Mouse (Mus musculus): ENCODE results near the gene Gtpbp4. TPM values are rescaled to one million over a fixed set of nuclear protein-coding genes. Genes with fewer than 3 reads are reported as not detected.
A peak's percentile ranks its signal among the peaks of the same experiment; 100 is the strongest.

Gtpbp4 gene
- polyA plus RNA-seq, 1 experiment from 2014 or later, result 86.4 TPM

DNA sequence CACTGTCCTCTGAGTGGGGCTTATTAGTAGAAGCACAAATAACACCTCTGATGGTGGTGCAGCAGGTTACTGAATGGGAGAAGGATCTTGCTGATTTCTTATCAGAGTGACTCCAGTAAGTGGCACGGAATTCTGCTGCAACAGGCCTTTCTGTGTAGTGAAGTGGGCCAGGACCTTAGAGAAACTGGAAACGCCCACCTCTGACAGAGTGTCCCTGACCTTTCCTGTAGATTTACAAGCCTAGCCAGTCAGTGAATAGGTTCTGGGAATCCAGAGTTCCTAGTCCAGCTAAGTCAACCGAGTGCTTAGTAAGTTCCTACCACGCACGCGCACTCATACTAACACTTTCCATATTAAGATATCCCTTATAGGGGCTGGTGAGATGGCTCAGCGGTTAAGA lies 25.7 kb upstream of the Gtpbp4 start:
- H3K27me3 ChIP-seq (replicated peaks; ENCODE audit: control insufficient read depth, insufficient read depth, low read length), result no peaks in the 10 kb centered on the region
- no peaks in the 10 kb centered on the region for H3K36me3 ChIP-seq (ENCODE audit: control insufficient read depth, insufficient read depth, low read length)
- no peak overlapping the region for H3K4me2 ChIP-seq (ENCODE audit: low read length)
- H3K9ac ChIP-seq (ENCODE audit: low read length), result no peak overlapping the region
- ATAC-seq (no peak), DNase-seq (ENCODE audit: low spot score) (no peak)
- 83% methylated on average over 7 of the region's 7 CpGs for WGBS
- no peaks in the 10 kb centered on the region for H3K4me1 ChIP-seq (ENCODE audit: control insufficient read depth, insufficient read depth, low read length)
- H3K4me3 ChIP-seq (ENCODE audit: low read depth, low read length), result no peak overlapping the region
- no peaks in the 10 kb centered on the region for H3K9me3 ChIP-seq (replicated peaks; ENCODE audit: control insufficient read depth, low read length)
- no peak overlapping the region for H3K27ac ChIP-seq (ENCODE audit: low read depth, low read length)

DNA sequence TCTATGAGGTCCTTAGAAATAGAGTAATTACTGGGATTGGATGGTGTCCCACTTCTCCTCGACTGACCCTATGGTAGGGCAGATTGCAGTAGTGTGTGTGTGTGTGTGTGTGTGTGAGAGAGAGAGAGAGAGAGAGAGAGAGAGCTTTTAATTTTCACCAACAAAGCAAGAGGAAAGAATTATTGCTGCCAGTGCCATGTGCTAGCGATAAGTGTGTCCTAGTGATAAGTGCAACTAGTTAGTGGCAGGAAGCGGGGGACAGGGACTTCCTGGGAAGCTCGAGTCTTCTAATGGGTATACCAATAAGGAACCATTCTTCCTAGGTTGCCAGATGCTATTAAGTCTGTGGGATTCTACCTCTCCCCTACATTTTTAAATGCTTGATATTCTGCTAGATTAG lies 23.8 kb upstream of the Gtpbp4 start:
- ATAC-seq, result no peak

DNA sequence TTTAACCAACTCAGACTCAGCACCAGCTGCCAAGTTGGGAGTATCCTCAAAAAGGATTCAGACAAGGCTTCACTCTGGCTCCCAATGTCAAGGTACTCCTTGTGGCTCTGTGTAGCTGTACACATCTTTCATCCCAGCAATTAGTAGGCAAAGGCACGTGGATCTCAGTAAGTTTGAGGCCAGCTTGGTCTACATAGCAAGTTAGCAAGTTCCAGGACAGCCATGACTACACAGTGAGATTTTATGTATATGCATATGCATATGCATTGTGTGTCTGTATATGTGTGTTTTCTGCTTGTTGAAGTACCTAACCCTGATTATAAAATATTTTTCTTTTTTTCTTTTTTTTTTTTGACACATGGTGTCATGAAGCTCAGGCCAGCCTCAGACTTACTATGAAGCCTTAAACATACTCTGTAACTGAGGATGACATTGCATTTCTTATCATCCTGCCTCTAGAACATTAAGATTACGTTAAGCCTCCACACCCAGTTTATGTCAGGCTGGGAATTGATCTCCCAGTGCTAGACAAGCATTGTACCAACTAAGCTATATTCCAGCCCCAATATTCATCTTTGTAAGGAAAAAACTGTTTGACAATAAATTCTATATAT lies 23.2 kb upstream of the Gtpbp4 start:
- Histone ChIP-seq H3K4me2 (ENCODE audit: low read length) (no peak overlapping the region), H3K27ac (ENCODE audit: low read depth, low read length) (no peak overlapping the region), H3K4me1 (ENCODE audit: control insufficient read depth, insufficient read depth, low read length) (no peaks in the 10 kb centered on the region), H3K36me3 (ENCODE audit: control insufficient read depth, insufficient read depth, low read length) (no peaks in the 10 kb centered on the region), H3K4me3 (ENCODE audit: low read depth, low read length) (no peak overlapping the region), H3K9ac (ENCODE audit: low read length) (no peak overlapping the region), H3K9me3 (replicated peaks; ENCODE audit: control insufficient read depth, low read length) (no peaks in the 10 kb centered on the region), H3K27me3 (replicated peaks; ENCODE audit: control insufficient read depth, insufficient read depth, low read length) (no peaks in the 10 kb centered on the region)
- no peak for DNase-seq (ENCODE audit: low spot score)
- ATAC-seq, result no peak
- 73% methylated on average over 2 of the region's 2 CpGs for WGBS

More for the DNA sequence above, 23.8 kb upstream of the Gtpbp4 start:
- no peaks in the 10 kb centered on the region for H3K27me3 ChIP-seq (replicated peaks; ENCODE audit: control insufficient read depth, insufficient read depth, low read length)
- H3K4me2 ChIP-seq (ENCODE audit: low read length), result no peak overlapping the region
- no peak overlapping the region for H3K27ac ChIP-seq (ENCODE audit: low read depth, low read length)
- no peak for DNase-seq (ENCODE audit: low spot score)
- no peaks in the 10 kb centered on the region for H3K4me1 ChIP-seq (ENCODE audit: control insufficient read depth, insufficient read depth, low read length)
- WGBS, result 83% methylated on average over 4 of the region's 4 CpGs
- no peak overlapping the region for H3K9ac ChIP-seq (ENCODE audit: low read length)
- H3K36me3 ChIP-seq (ENCODE audit: control insufficient read depth, insufficient read depth, low read length), result no peaks in the 10 kb centered on the region
- H3K9me3 ChIP-seq (replicated peaks; ENCODE audit: control insufficient read depth, low read length), result no peaks in the 10 kb centered on the region
- H3K4me3 ChIP-seq (ENCODE audit: low read depth, low read length), result no peak overlapping the region

DNA sequence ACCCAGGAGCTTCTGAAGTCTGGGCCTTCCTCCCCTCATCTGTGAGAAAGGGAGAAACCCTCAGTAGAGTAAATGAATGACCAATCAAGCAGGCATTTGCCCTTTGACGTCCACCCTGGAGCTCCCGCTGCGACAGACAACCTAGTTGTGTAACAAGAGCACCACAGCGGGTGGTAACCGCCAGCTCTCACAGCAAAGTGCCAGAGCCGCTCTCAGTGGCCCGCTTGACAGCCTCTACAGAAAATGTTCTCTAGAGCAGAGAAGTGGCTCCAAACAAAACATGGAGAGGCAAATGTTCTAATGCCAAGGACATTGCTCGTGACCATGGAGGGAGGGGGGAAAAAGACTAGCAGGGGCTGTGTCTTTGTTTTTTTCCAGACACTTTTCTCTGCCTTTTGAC lies 21.3 kb upstream of the Gtpbp4 start:
- Histone ChIP-seq H3K9me3 (replicated peaks; ENCODE audit: control insufficient read depth, low read length) (no peaks in the 10 kb centered on the region), H3K27ac (ENCODE audit: low read depth, low read length) (no peak overlapping the region), H3K4me2 (ENCODE audit: low read length) (no peak overlapping the region), H3K27me3 (replicated peaks; ENCODE audit: control insufficient read depth, insufficient read depth, low read length) (no peaks in the 10 kb centered on the region), H3K4me1 (ENCODE audit: control insufficient read depth, insufficient read depth, low read length) (no peaks in the 10 kb centered on the region), H3K9ac (ENCODE audit: low read length) (no peak overlapping the region), H3K4me3 (ENCODE audit: low read depth, low read length) (no peak overlapping the region), H3K36me3 (ENCODE audit: control insufficient read depth, insufficient read depth, low read length) (no peaks in the 10 kb centered on the region)
- ATAC-seq (no peak), DNase-seq (ENCODE audit: low spot score) (no peak)
- 5% methylated on average over 8 of the region's 8 CpGs for WGBS

DNA sequence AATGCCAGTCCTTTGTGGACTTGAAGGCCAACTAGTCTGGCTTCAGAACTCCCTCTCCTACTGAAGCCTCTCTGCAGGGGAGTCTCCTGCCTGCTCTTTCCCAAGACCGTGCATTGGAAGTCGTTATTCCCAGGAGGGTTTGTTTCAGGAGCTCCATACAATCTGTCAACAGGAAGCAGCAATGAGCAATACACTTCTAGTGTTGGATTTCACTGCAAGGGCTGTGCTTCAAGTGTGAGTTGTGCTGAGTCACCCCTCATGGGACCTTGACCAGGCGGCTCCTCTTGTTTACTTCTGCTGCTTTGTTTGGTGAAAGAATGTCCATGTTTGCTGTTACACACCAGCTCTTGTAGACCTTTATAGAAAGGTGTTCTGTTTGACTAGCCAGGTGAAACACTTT lies 18.5 kb upstream of the Gtpbp4 start:
- DNase-seq (ENCODE audit: low spot score) (no peak), ATAC-seq (no peak)
- Histone ChIP-seq H3K36me3 (ENCODE audit: control insufficient read depth, insufficient read depth, low read length) (no peaks in the 10 kb centered on the region), H3K9ac (ENCODE audit: low read length) (no peak overlapping the region), H3K27me3 (replicated peaks; ENCODE audit: control insufficient read depth, insufficient read depth, low read length) (no peaks in the 10 kb centered on the region), H3K4me1 (ENCODE audit: control insufficient read depth, insufficient read depth, low read length) (no peaks in the 10 kb centered on the region), H3K9me3 (replicated peaks; ENCODE audit: control insufficient read depth, low read length) (no peaks in the 10 kb centered on the region), H3K27ac (ENCODE audit: low read depth, low read length) (no peak overlapping the region), H3K4me3 (ENCODE audit: low read depth, low read length) (no peak overlapping the region), H3K4me2 (ENCODE audit: low read length) (no peak overlapping the region)
- WGBS, result 44% methylated on average over 3 of the region's 3 CpGs

DNA sequence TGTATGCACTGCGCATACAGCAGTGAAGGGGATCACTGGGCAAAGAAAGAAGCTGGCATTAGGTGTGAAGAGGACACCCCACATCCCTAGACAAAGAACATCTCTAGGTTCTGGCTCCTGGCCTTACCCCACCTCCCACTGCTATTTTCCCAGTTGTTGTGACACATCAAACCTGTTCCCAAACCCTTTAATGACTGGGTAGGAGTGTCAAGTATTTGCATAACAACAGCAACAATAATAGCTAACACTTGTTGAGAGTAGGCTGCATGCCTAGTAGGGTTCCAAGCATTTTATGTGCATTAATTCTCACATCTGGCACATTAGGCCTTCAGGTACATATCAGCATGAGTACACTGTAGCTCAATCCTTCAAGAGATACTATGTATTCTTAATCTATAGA lies 17.6 kb upstream of the Gtpbp4 start:
- H3K9me3 ChIP-seq (replicated peaks; ENCODE audit: control insufficient read depth, low read length), result no peaks in the 10 kb centered on the region
- no peak overlapping the region for H3K4me2 ChIP-seq (ENCODE audit: low read length)
- H3K27me3 ChIP-seq (replicated peaks; ENCODE audit: control insufficient read depth, insufficient read depth, low read length), result no peaks in the 10 kb centered on the region
- H3K36me3 ChIP-seq (ENCODE audit: control insufficient read depth, insufficient read depth, low read length), result no peaks in the 10 kb centered on the region
- DNase-seq (ENCODE audit: low spot score) (peak; percentile 4), ATAC-seq (no peak)
- no peak overlapping the region for H3K4me3 ChIP-seq (ENCODE audit: low read depth, low read length)
- H3K4me1 ChIP-seq (ENCODE audit: control insufficient read depth, insufficient read depth, low read length), result no peaks in the 10 kb centered on the region
- WGBS, result 71% methylated on average over 1 of the region's 1 CpGs
- H3K9ac ChIP-seq (ENCODE audit: low read length), result no peak overlapping the region
- no peak overlapping the region for H3K27ac ChIP-seq (ENCODE audit: low read depth, low read length)

DNA sequence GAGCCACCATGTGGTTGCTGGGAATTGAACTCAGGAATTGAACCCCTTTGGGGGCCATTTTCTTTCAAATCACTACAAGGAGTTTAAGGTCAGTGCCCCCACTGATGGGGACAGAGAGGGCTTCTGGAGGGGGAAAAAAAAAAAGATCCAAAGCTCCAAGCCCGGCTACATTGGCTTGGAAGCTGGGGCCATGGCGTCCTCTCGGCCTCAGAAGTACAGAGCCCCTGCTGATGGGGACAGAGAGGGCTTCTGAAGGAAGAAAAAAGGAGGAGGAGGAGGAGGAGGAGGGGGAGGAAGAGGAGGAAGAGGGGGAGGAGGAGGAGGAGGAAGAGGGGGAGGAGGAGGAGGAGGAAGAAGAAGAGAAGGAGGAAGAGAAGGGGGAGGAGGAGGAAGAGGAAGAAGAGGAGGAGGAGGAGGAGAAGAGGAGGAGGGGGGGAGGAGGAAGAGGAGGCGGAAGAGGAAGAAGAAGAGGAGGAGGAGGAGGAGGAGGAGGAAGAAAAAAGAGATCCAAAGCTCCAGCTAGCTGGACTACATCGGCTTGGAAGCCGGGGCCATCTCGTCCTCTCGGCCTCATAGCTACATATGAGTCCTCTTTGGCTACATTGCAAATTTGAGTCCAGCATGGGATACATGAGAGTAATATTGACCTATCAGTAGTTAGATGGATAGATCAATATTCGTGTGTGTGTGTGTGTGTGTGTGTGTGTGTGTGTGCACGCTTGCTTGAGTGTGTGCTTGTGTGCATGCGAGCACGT lies 15.9 kb upstream of the Gtpbp4 start:
- Histone ChIP-seq H3K9ac (ENCODE audit: low read length) (no peak overlapping the region), H3K4me1 (ENCODE audit: control insufficient read depth, insufficient read depth, low read length) (no peaks in the 10 kb centered on the region), H3K4me2 (ENCODE audit: low read length) (no peak overlapping the region), H3K27ac (ENCODE audit: low read depth, low read length) (no peak overlapping the region), H3K9me3 (replicated peaks; ENCODE audit: control insufficient read depth, low read length) (no peaks in the 10 kb centered on the region), H3K4me3 (ENCODE audit: low read depth, low read length) (no peak overlapping the region), H3K36me3 (ENCODE audit: control insufficient read depth, insufficient read depth, low read length) (no peaks in the 10 kb centered on the region), H3K27me3 (replicated peaks; ENCODE audit: control insufficient read depth, insufficient read depth, low read length) (no peaks in the 10 kb centered on the region)
- ATAC-seq (no peak), DNase-seq (ENCODE audit: low spot score) (peak; percentile 70)
- 63% methylated on average over 12 of the region's 12 CpGs for WGBS

DNA sequence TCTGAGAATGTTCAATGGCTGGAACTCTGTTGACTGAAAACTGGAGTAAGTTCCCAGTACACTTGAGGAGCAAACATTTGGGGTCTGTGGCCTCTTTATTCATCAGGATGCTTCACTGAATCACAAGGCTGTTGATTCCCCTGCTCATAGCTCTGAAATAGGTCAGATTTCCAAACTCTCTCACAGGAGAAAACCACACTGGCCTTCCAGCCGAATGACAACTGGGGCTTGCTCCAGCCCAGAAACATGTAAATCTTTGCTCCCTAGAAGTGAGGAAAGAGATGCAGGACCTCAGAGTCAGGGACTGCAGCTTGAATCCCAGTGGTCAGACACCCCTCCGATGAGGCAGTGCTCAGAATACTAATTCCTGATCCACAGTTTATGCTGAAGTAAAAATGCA lies 7.4 kb upstream of the Gtpbp4 start:
- no peak for ATAC-seq
- Histone ChIP-seq H3K36me3 (ENCODE audit: control insufficient read depth, insufficient read depth, low read length) (no peaks in the 10 kb centered on the region), H3K4me2 (ENCODE audit: low read length) (no peak overlapping the region), H3K4me3 (ENCODE audit: low read depth, low read length) (no peak overlapping the region), H3K4me1 (ENCODE audit: control insufficient read depth, insufficient read depth, low read length) (no peaks in the 10 kb centered on the region), H3K27ac (ENCODE audit: low read depth, low read length) (no peak overlapping the region), H3K27me3 (replicated peaks; ENCODE audit: control insufficient read depth, insufficient read depth, low read length) (no peaks in the 10 kb centered on the region), H3K9ac (ENCODE audit: low read length) (no peak overlapping the region), H3K9me3 (replicated peaks; ENCODE audit: control insufficient read depth, low read length) (no peaks in the 10 kb centered on the region)
- no peak for DNase-seq (ENCODE audit: low spot score)
- 77% methylated on average over 2 of the region's 2 CpGs for WGBS

DNA sequence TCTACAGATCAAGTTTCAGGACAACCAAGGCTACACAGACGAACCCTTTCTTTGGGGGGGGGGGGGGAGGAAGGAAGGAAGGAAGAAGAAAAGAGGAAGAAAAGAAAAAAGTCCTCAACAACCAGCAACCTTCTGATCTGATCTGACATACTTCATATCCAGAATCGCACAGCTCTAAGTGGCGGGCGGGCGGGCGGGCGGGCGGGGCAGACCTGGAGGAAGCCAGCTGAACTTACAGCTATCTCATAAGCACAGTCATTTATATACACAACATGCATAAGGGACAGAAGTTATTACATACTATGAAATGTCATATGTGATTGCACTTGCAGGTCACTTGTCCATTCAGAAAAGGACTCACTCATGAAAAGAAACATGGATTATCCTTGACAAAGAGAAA lies 3.6 kb upstream of the Gtpbp4 start:
- no peaks in the 10 kb centered on the region for H3K36me3 ChIP-seq (ENCODE audit: control insufficient read depth, insufficient read depth, low read length)
- ATAC-seq (no peak), DNase-seq (ENCODE audit: low spot score) (no peak)
- peaks cover 7% of the 10 kb centered on the region; the same call in 1 of the 2 replicates for H3K4me1 ChIP-seq (ENCODE audit: control insufficient read depth, insufficient read depth, low read length)
- H3K27me3 ChIP-seq (replicated peaks; ENCODE audit: control insufficient read depth, insufficient read depth, low read length), result no peaks in the 10 kb centered on the region
- no peaks in the 10 kb centered on the region for H3K9me3 ChIP-seq (replicated peaks; ENCODE audit: control insufficient read depth, low read length)
- 90% methylated on average over 8 of the region's 8 CpGs for WGBS
- H3K4me2 ChIP-seq (ENCODE audit: low read length), result no peak overlapping the region
- H3K27ac ChIP-seq (ENCODE audit: low read depth, low read length), result no peak overlapping the region
- H3K9ac ChIP-seq (ENCODE audit: low read length), result no peak overlapping the region
- no peak overlapping the region for H3K4me3 ChIP-seq (ENCODE audit: low read depth, low read length)
